Mouse (Mus musculus) heart, postnatal 4 days (tissue): ENCODE data around the gene Olfr960. TPM values are rescaled to one million over a fixed set of nuclear protein-coding genes. Genes with fewer than 3 reads are reported as not detected.

Source experiments
- total RNA-seq, 2 experiments: library from RNA; stranded (reverse); gene quantifications; 2 replicates each; pipeline ENCODE4 v1.2.3; 2021

Gene Olfr960
- total RNA-seq, 2 experiments from 2014 or later, result not detected

Other genes starting within 250 kb of the Olfr960 start
- not detected for gene Olfr951, start 234.0 kb upstream of the Olfr960 start, total RNA-seq
- not detected for gene Olfr952, start 194.2 kb upstream of the Olfr960 start, total RNA-seq
- not detected for gene Olfr954, start 164.7 kb upstream of the Olfr960 start, total RNA-seq
- not detected for gene Olfr955, start 149.4 kb upstream of the Olfr960 start, total RNA-seq
- gene Olfr44, start 127.4 kb upstream of the Olfr960 start, total RNA-seq, result not detected
- not detected for gene Olfr957, start 105.6 kb upstream of the Olfr960 start, total RNA-seq
- gene Olfr958, start 67.3 kb upstream of the Olfr960 start, total RNA-seq, result not detected
- not detected for gene Olfr959, start 45.8 kb upstream of the Olfr960 start, total RNA-seq
- gene AW551984, start 17.0 kb upstream of the Olfr960 start, total RNA-seq, result 1 to 10 TPM; 7.8 to 8.0 TPM
- gene Olfr148, start 10.7 kb upstream of the Olfr960 start, total RNA-seq, result not detected
- gene Olfr961, start 23.7 kb downstream of the Olfr960 start, total RNA-seq, result not detected
- gene Olfr963, start 45.8 kb downstream of the Olfr960 start, total RNA-seq, result not detected
- gene Olfr149, start 85.7 kb downstream of the Olfr960 start, total RNA-seq, result not detected
- gene Olfr965, start 90.0 kb downstream of the Olfr960 start, total RNA-seq, result not detected
- gene Olfr150, start 109.6 kb downstream of the Olfr960 start, total RNA-seq, result not detected
- not detected for gene Olfr967, start 124.9 kb downstream of the Olfr960 start, total RNA-seq
- not detected for gene Olfr968, start 161.9 kb downstream of the Olfr960 start, total RNA-seq
- not detected for gene Olfr969, start 169.6 kb downstream of the Olfr960 start, total RNA-seq
- gene Olfr970, start 187.5 kb downstream of the Olfr960 start, total RNA-seq, result not detected
- not detected for gene Olfr971, start 215.5 kb downstream of the Olfr960 start, total RNA-seq
- not detected for gene Olfr972, start 245.0 kb downstream of the Olfr960 start, total RNA-seq